Mouse (Mus musculus): ENCODE measurements at regions not wholly inside any gene's neighbourhood (a gene's known extent, or its start where the extent isn't known, plus 50 kb on each side); places are given as distances from the start of the nearest gene placed in this dataset.
A peak's percentile ranks its signal among the peaks of the same experiment; 100 is the strongest.
"Not testable (repeated sequence)": the region's sequence is repeated elsewhere in the genome, so short reads cannot be mapped to it uniquely, and the experiment has no call there.

DNA sequence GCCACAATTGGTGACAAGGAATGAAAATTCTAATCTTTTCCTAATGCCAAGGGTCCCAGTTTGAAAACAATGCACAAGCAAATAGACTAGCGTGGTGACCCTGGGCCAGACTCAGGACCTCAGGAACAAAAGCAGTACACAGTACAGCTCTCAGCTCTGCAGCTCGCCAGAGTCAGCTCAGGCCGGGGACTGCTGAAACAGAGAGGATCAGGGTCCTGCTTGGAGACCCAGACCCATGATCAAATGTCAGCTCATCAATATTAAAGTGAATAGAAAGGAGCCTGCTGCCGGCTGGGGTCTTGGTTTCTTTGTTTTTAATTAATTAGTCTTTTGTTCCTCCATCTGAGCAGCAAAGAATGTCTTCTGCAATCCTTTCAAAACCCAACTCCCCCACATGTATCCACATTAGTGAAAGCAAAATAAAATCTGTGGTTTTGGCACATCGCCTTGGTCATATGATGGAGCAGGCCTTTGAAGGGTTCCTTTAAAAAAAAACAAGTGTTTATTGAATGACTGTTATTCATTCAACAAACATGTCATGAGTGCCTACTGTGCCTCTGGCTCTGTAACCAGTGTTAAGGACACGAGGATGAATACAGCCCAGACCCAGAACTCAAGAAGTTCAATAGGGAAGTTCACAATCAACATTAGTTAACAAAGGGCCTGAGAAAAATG is 154.4 kb downstream of the Nuak1 start:
- WGBS: 28% methylated on average over 6 of the region's 6 CpGs
- Histone ChIP-seq H3K9ac (no peak overlapping the region), H3K27me3 (no peaks in the 10 kb centered on the region), H3K27ac (no peak overlapping the region), H3K4me3 (no peak overlapping the region), H3K36me3 (no peaks in the 10 kb centered on the region), H3K4me2 (replicated peaks) (no peak overlapping the region), H3K9me3 (replicated peaks) (no peaks in the 10 kb centered on the region), H3K4me1 (peaks cover 5% of the 10 kb centered on the region; the same call in 1 of the 2 replicates)
- ATAC-seq (ENCODE audit: low FRiP score): peak; percentile 43; the same call in 1 of the 2 replicates

DNA sequence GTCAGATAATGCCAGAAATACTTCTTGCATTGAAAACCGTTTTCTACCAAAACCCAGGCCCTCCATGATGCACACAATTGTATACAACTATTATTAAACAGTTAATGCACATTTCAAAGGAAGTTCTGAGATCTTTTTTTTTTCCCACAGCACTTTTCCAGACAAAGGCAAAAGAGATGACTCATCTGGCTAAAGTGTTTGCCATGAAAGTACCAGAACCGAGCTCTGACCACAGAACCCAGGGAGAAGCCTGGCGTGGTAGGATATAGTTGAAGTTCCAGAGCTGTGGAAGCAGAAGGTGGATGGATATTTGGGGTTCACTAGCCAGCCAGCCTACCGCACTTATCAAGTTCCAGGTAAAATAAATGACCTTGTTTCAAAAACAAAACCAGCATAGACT is 146.0 kb downstream of the Nuak1 start:
- WGBS: 92% methylated on average over 4 of the region's 4 CpGs
- Histone ChIP-seq H3K9me3 (replicated peaks) (no peaks in the 10 kb centered on the region), H3K27me3 (no peaks in the 10 kb centered on the region), H3K36me3 (no peaks in the 10 kb centered on the region), H3K4me1 (no peaks in the 10 kb centered on the region), H3K27ac (no peak overlapping the region), H3K4me2 (replicated peaks) (no peak overlapping the region), H3K9ac (no peak overlapping the region), H3K4me3 (no peak overlapping the region)
- no peak for ATAC-seq (ENCODE audit: low FRiP score)

DNA sequence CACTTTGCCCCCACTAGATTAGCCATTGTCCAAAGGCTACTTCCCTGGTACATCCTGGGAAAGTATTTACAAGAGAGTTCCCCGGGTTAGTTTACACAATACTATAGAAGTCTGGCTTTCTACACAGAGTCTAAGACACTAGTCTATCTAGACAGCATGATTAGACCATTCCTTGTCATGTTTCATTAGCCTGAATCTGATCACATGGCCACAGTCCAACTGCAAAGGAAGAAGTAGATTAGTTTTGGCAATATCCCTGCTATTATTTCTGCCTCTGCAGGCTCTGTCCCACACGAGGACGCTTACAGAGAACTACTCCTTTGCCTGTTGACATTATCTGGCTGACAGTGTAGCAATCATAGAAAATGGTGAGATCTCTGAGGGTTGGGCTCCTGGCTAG is 144.2 kb downstream of the Nuak1 start:
- H3K27me3 ChIP-seq: no peaks in the 10 kb centered on the region
- no peak for ATAC-seq (ENCODE audit: low FRiP score)
- H3K9me3 ChIP-seq (replicated peaks): no peaks in the 10 kb centered on the region
- 91% methylated on average over 3 of the region's 3 CpGs for WGBS
- H3K4me2 ChIP-seq (replicated peaks): no peak overlapping the region
- H3K4me3 ChIP-seq: no peak overlapping the region
- H3K4me1 ChIP-seq: no peaks in the 10 kb centered on the region
- no peaks in the 10 kb centered on the region for H3K36me3 ChIP-seq
- no peak overlapping the region for H3K27ac ChIP-seq
- H3K9ac ChIP-seq: no peak overlapping the region

DNA sequence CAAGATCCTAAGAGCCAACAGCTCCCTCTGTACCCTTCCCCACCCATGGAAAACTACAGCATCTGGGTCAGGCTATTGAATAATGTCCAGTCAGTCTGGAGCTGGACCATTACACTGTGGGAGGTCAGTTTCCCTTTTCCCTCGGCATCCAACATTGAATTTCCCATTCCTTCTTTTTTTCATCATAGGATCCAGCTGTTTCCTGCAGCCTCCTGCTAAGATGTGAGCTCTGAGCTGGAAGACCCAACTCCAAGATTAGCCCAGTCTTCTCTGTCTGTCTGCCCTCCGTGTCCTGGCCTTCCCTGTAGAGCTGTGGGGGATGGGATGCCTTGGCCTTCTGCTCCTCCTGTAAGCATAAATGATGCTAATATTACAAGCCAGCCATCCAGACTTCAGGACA is 138.8 kb downstream of the Nuak1 start:
- H3K4me3 ChIP-seq: no peak overlapping the region
- no peaks in the 10 kb centered on the region for H3K9me3 ChIP-seq (replicated peaks)
- no peak overlapping the region for H3K27ac ChIP-seq
- H3K4me2 ChIP-seq (replicated peaks): no peak overlapping the region
- WGBS: 77% methylated on average over 2 of the region's 2 CpGs
- no peak overlapping the region for H3K9ac ChIP-seq
- H3K36me3 ChIP-seq: no peaks in the 10 kb centered on the region
- no peaks in the 10 kb centered on the region for H3K4me1 ChIP-seq
- ATAC-seq (ENCODE audit: low FRiP score): no peak
- H3K27me3 ChIP-seq: no peaks in the 10 kb centered on the region

DNA sequence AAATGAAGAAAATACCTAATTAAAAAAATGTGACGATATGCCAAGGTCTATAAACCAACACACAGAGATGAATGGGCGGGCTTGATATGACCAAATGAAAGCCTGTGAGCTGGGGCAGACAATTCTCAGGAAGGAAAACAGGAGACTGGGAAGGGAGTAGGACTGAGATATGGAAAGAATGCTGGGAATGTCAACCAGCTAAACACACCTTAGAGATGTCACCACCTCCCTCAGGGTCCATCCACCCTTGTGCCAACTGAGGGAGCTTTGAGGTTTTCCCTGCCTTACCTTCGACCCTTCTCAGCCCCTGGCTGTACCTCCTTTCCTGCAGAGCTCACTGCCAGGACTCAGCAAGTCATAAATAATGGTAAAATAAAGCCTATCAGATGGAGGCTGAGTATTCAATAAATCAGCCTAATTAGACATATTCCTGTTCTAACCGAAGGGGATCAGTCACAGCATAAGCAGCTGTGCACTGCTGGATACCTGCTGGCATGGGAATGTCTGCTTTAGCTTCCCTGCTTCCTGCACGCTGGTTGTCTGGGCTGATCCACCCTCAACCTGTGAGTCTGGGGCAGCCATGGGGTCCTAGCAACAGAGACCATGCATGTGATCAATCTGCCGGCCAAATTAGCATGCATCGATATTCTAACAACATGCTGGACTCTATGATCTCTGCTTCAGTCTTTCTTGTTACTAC is 137.4 kb downstream of the Nuak1 start:
- H3K9ac ChIP-seq: no peak overlapping the region
- WGBS: 70% methylated on average over 7 of the region's 7 CpGs
- no peak overlapping the region for H3K4me2 ChIP-seq (replicated peaks)
- H3K4me1 ChIP-seq: no peaks in the 10 kb centered on the region
- ATAC-seq (ENCODE audit: low FRiP score): no peak
- no peak overlapping the region for H3K4me3 ChIP-seq
- no peak overlapping the region for H3K27ac ChIP-seq
- H3K27me3 ChIP-seq: no peaks in the 10 kb centered on the region
- H3K36me3 ChIP-seq: no peaks in the 10 kb centered on the region
- H3K9me3 ChIP-seq (replicated peaks): no peaks in the 10 kb centered on the region

DNA sequence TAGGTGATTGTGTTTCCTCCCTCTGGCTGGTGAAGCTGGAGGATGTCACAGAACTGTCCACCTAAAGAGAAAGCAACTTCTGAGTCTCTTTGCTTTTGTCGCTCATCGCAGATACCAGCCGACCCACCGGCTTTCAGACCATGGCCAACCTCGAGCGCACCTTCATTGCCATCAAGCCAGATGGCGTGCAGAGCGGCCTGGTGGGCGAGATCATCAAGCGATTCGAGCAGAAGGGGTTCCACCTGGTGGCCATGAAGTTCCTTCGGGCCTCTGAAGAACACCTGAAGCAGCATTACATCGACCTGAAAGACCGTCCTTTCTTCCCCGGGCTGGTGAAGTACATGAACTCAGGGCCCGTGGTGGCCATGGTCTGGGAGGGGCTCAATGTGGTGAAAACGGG is 131.7 kb downstream of the Nuak1 start:
- not testable (repeated sequence) for H3K9me3 ChIP-seq (replicated peaks); H3K27ac ChIP-seq; H3K9ac ChIP-seq; H3K4me3 ChIP-seq; H3K36me3 ChIP-seq; ATAC-seq (ENCODE audit: low FRiP score); H3K4me1 ChIP-seq; H3K27me3 ChIP-seq; H3K4me2 ChIP-seq (replicated peaks)
- 95% methylated on average over 17 of the region's 17 CpGs for WGBS

DNA sequence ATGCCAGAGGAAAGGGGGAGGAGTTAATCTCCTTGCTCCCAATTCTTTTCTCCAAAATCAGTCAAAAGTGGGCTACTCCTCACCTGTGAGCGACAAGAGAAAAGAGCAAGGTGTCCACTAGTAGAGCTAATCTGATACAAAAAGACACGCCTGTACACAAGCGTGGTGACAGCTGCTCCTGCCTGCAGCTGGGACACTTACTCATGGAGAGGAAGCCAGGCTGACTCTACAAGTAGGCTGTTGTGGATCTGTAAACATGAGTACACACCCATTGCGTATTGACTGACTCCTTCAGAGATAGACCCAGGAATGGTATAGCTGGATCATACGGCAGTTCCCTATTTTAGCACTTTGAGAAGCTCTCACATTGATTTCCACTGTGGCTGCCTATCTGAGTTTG is 129.7 kb downstream of the Nuak1 start:
- 92% methylated on average over 5 of the region's 5 CpGs for WGBS
- ATAC-seq (ENCODE audit: low FRiP score): no peak
- no peak overlapping the region for H3K9ac ChIP-seq
- H3K4me2 ChIP-seq (replicated peaks): no peak overlapping the region
- no peaks in the 10 kb centered on the region for H3K9me3 ChIP-seq (replicated peaks)
- no peak overlapping the region for H3K4me3 ChIP-seq
- no peak overlapping the region for H3K27ac ChIP-seq
- H3K27me3 ChIP-seq: no peaks in the 10 kb centered on the region
- H3K4me1 ChIP-seq: no peaks in the 10 kb centered on the region
- H3K36me3 ChIP-seq: no peaks in the 10 kb centered on the region

DNA sequence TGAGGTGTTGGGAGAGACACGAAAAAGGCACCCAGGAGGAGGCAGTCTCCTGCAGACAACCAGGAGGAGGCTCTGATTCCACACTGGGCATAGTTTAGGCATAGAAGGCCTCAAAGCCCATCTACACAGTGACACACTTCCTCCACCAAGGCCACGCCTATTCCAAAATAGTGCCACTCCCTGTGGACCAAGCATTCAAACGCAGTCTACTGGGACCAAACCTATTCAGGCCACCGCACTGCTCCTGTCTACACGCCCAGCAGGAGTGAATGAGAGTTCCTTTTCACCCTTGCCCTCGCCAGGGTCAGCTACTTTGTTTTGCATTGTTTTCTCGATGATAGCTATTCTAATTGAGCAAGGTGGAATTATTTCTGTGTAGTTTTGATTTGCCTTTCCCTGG is 127.7 kb downstream of the Nuak1 start:
- H3K4me2 ChIP-seq (replicated peaks): no peak overlapping the region
- H3K36me3 ChIP-seq: no peaks in the 10 kb centered on the region
- H3K4me1 ChIP-seq: no peaks in the 10 kb centered on the region
- H3K27ac ChIP-seq: no peak overlapping the region
- H3K4me3 ChIP-seq: no peak overlapping the region
- no peaks in the 10 kb centered on the region for H3K27me3 ChIP-seq
- no peaks in the 10 kb centered on the region for H3K9me3 ChIP-seq (replicated peaks)
- ATAC-seq (ENCODE audit: low FRiP score): no peak
- 29% methylated on average over 7 of the region's 7 CpGs for WGBS
- no peak overlapping the region for H3K9ac ChIP-seq

DNA sequence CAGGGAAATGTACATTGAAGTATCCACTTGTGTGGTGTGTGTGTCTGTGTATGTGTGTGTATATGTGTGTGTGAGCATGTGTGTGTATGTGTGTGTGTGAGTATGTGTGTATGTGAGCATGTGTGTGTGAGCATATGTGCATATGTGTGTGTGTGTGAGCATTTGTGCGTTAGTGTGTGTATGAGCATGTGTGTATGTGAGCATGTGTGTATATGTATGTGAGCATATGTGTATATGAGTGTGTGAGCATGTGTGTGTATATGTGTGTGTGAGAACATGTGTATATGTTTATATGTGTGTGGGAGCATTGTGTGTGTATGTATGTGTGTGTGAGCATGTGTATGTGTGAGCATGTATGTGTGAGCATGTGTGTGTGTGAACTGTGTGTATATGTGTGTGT is 123.5 kb downstream of the Nuak1 start:
- Histone ChIP-seq H3K27ac (no peak overlapping the region), H3K4me3 (no peak overlapping the region), H3K9me3 (replicated peaks) (no peaks in the 10 kb centered on the region), H3K4me2 (replicated peaks) (no peak overlapping the region), H3K9ac (no peak overlapping the region), H3K4me1 (no peaks in the 10 kb centered on the region), H3K27me3 (no peaks in the 10 kb centered on the region), H3K36me3 (no peaks in the 10 kb centered on the region)
- ATAC-seq (ENCODE audit: low FRiP score): no peak
- WGBS: 97% methylated on average over 1 of the region's 1 CpGs

DNA sequence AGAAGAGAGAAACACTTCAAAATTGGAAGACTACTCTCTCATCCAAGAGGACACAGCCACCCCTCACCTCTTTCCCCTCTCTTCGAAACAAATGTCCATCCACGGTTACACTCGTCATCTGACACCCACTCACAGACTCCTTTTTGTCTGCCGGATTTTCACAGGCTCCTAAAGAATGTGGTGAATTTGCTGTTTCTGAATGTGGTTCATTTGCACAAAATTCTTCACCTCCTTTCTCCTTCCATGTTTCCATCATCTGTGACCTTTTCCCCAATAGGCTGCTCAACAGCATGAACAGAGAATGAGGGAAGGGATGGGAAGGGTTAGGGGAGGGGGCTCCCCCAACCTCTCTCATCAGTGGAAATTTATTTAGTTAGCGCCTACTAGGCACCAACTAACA is 122.4 kb downstream of the Nuak1 start:
- Histone ChIP-seq H3K9me3 (replicated peaks) (no peaks in the 10 kb centered on the region), H3K9ac (no peak overlapping the region), H3K4me3 (no peak overlapping the region), H3K36me3 (no peaks in the 10 kb centered on the region), H3K4me2 (replicated peaks) (no peak overlapping the region), H3K27me3 (no peaks in the 10 kb centered on the region), H3K4me1 (no peaks in the 10 kb centered on the region), H3K27ac (no peak overlapping the region)
- 43% methylated on average over 5 of the region's 5 CpGs for WGBS
- ATAC-seq (ENCODE audit: low FRiP score): no peak

Data from hindbrain, embryonic 12.5 days (tissue).